Mouse (Mus musculus) embryonic facial prominence, embryonic 10.5 days (tissue): ENCODE results near the gene Sprn. TPM values are rescaled to one million over a fixed set of nuclear protein-coding genes. Genes with fewer than 3 reads are reported as not detected.
"Not testable (repeated sequence)": the region's sequence is repeated elsewhere in the genome, so short reads cannot be mapped to it uniquely, and the experiment has no call there.

ENCODE experiments used
- DNase-seq: peaks from one replicate; pipeline ENCODE4 v3.0.0-alpha.2; 2017; ENCODE audit warnings: low spot score
- H3K27ac ChIP-seq: fragments of 300-500 bp; sonication (generic); replicated peaks from 2 replicates; pipeline ENCODE4 v1.5.1; 2016; ENCODE audit warnings: mild to moderate bottlenecking
- H3K27me3 ChIP-seq: fragments of 300-500 bp; sonication (generic); replicated peaks from 2 replicates; pipeline ENCODE4 v1.6.1; 2016; ENCODE audit warnings: low read depth, mild to moderate bottlenecking; ENCODE audit not compliant: poor library complexity, severe bottlenecking
- H3K36me3 ChIP-seq: fragments of 300-500 bp; sonication (generic); replicated peaks from 2 replicates; pipeline ENCODE4 v1.6.1; 2016; ENCODE audit warnings: mild to moderate bottlenecking, moderate library complexity
- H3K4me1 ChIP-seq: fragments of 300-500 bp; sonication (generic); 2 replicates; pipeline ENCODE4 v1.6.1; 2016
- H3K4me3 ChIP-seq: fragments of 300-500 bp; sonication (generic); 2 replicates; pipeline ENCODE4 v1.5.1; 2016; ENCODE audit warnings: mild to moderate bottlenecking, moderate library complexity
- H3K9me3 ChIP-seq: fragments of 300-500 bp; sonication (generic); 2 replicates; pipeline ENCODE4 v1.6.1; 2016; ENCODE audit warnings: mild to moderate bottlenecking
- WGBS: fragments of 180-500 bp; shearing (Covaris S2); methylation state at CpG from one replicate; pipeline ENCODE4 v1.1.7; 2016; 5-methylcytosine and 5-hydroxymethylcytosine counted together
- polyA plus RNA-seq: library from polyadenylated mRNA; unstranded; fragments of >200 nt; fragmentation: Nextera tagmentation; extraction: Ambion mirVana; gene quantifications from 2 replicates; pipeline ENCODE4 v1.2.1, GENCODE M21; 2016

The Sprn gene
- polyA plus RNA-seq, 1 experiment from 2014 or later: 0.67 TPM

DNA sequence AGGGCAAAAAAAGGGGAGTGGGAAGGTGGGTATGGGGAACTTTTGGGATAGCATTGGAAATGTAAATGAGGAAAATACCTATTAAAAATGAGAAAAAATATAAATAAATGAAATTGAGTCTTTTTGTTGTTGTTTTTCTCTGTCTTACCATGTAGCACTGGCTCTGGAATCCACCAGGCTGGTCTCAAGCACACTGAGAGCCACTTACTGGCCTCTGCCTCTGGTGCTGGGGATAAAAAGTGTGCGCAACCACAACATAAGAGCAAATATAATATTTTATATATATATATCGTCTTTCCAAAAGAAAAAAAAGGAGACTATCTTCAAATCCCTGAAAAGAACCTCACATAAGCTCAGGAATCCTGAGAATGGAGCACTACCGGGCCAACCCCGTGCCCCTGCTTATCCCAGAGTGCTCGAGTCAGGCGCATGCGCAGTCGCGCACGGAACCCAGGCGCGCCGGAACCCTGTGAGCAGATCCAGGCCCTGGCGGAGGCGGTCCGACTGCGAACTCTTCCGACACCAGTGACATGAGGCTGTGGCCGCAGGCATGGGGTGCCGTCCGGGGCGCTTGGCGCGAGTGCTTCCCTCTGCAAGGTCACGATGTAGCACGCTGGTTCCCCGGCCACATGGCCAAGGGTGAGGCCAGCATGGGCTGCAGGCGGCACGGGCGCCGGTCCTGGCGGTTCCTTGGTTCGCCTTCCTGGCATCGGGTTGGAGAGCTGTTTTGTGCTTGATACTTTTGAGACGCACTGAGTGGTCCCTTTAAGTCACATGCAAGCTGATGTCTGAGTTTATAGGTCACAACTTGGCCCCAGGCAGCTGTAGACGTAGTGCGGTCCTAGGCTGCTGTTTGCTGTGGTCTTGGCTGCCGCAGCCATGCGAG, 17.3 kb downstream of the Sprn start, which contains the start of gene Mtg1:
Gene Mtg1, plus strand, starts transcription at position 430 of the 886 bp plus-strand sequence.
- peak; percentile 96 for DNase-seq
- 2% methylated on average over 39 of the region's 39 CpGs for WGBS
- Histone ChIP-seq H3K9me3 (no peaks in the 10 kb centered on the region), H3K27ac (peak within 1 kb of the TSS; percentile 93), H3K36me3 (peaks cover 10% of the 10 kb centered on the region; the same call in 1 of the 2 replicates), H3K4me1 (peaks cover 6% of the 10 kb centered on the region), H3K27me3 (no peaks in the 10 kb centered on the region), H3K4me3 (peak within 1 kb of the TSS; percentile 93)

- Histone ChIP-seq H3K4me1 (peaks cover 6% of the 10 kb centered on the region), H3K9me3 (no peaks in the 10 kb centered on the region), H3K27me3 (no peaks in the 10 kb centered on the region), H3K36me3 (peaks cover 22% of the 10 kb centered on the region), H3K27ac (no peak overlapping the region), H3K4me3 (no peak overlapping the region)
- WGBS: 85% methylated on average over 5 of the region's 5 CpGs
- no peak for DNase-seq
Measured at GRCm38 (mm10) chr7:140135106-140135770, 19.4 kb downstream of the Sprn start.

GRCm38 (mm10) chr7:140134033-140134432, 20.6 kb downstream of the Sprn start:
- not testable (repeated sequence) for H3K4me3 ChIP-seq, H3K27ac ChIP-seq, DNase-seq, H3K27me3 ChIP-seq, H3K9me3 ChIP-seq, H3K4me1 ChIP-seq
- H3K36me3 ChIP-seq: peaks cover 34% of the 10 kb centered on the region
- whole genome bisulfite sequencing: 93% methylated on average over 7 of the region's 7 CpGs

- H3K36me3 ChIP-seq: peaks cover 34% of the 10 kb centered on the region
- H3K27me3 ChIP-seq, H3K4me3 ChIP-seq, H3K4me1 ChIP-seq, H3K27ac ChIP-seq, DNase-seq, H3K9me3 ChIP-seq: not testable (repeated sequence)
- WGBS: 91% methylated on average over 7 of the region's 7 CpGs
Measured at GRCm38 (mm10) chr7:140132184-140132583, 22.5 kb downstream of the Sprn start.

DNA sequence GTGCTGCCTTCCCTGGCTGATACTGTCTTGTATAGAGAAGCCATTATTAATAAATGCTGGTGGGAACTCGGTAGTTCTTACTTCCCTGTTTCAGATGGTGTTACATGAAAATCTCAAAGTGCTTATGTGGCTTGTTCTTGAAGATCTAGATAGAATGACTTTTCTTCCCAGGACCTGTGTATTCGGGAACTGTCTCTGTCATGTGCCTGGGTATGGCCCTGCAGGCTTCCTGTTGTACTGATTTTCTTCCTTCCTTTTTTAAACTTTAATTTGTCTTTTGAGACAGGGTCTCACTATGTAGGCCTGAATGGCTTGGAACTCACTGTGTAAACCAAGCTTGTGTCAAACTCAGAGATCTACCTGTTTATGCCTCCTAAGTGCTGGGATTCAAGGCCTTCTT, 26.8 kb downstream of the Sprn start:
- H3K27ac ChIP-seq: no peak overlapping the region
- 86% methylated on average over 2 of the region's 2 CpGs for WGBS
- peaks cover 18% of the 10 kb centered on the region for H3K4me1 ChIP-seq
- H3K9me3 ChIP-seq: no peaks in the 10 kb centered on the region
- no peaks in the 10 kb centered on the region for H3K27me3 ChIP-seq
- no peak overlapping the region for H3K4me3 ChIP-seq
- no peak for DNase-seq
- H3K36me3 ChIP-seq: peaks cover 25% of the 10 kb centered on the region

GRCm38 (mm10) chr7:140126934-140127333, 27.7 kb downstream of the Sprn start:
- 84% methylated on average over 3 of the region's 3 CpGs for WGBS
- H3K4me3 ChIP-seq: peak overlapping the region; percentile 17; the same call in 1 of the 2 replicates
- DNase-seq: no peak
- H3K27me3 ChIP-seq: no peaks in the 10 kb centered on the region
- no peaks in the 10 kb centered on the region for H3K9me3 ChIP-seq
- H3K36me3 ChIP-seq: peaks cover 25% of the 10 kb centered on the region
- no peak overlapping the region for H3K27ac ChIP-seq
- peaks cover 18% of the 10 kb centered on the region for H3K4me1 ChIP-seq

- no peak for DNase-seq
- peaks cover 20% of the 10 kb centered on the region for H3K36me3 ChIP-seq
- H3K4me3 ChIP-seq: peak overlapping the region; percentile 67
- H3K9me3 ChIP-seq: no peaks in the 10 kb centered on the region
- H3K27ac ChIP-seq: peak overlapping the region; percentile 85
- 6% methylated on average over 5 of the region's 5 CpGs for WGBS
- H3K27me3 ChIP-seq: no peaks in the 10 kb centered on the region
- H3K4me1 ChIP-seq: peaks cover 18% of the 10 kb centered on the region
Measured at GRCm38 (mm10) chr7:140126022-140126350, 28.7 kb downstream of the Sprn start.

- DNase-seq: peak; percentile 96
- Histone ChIP-seq H3K4me1 (peaks cover 18% of the 10 kb centered on the region), H3K4me3 (peak overlapping the region; percentile 67), H3K27me3 (no peaks in the 10 kb centered on the region), H3K36me3 (peaks cover 14% of the 10 kb centered on the region), H3K9me3 (no peaks in the 10 kb centered on the region), H3K27ac (peak overlapping the region; percentile 85)
- 1% methylated on average over 40 of the region's 40 CpGs for WGBS
Measured at GRCm38 (mm10) chr7:140125278-140126021, 29.2 kb downstream of the Sprn start.

GRCm38 (mm10) chr7:140124382-140124781, 30.3 kb downstream of the Sprn start:
- DNase-seq: no peak
- Histone ChIP-seq H3K4me3 (no peak overlapping the region), H3K4me1 (peaks cover 18% of the 10 kb centered on the region), H3K27me3 (no peaks in the 10 kb centered on the region), H3K36me3 (peaks cover 4% of the 10 kb centered on the region), H3K9me3 (no peaks in the 10 kb centered on the region), H3K27ac (no peak overlapping the region)
- WGBS: 97% methylated on average over 1 of the region's 1 CpGs

DNA sequence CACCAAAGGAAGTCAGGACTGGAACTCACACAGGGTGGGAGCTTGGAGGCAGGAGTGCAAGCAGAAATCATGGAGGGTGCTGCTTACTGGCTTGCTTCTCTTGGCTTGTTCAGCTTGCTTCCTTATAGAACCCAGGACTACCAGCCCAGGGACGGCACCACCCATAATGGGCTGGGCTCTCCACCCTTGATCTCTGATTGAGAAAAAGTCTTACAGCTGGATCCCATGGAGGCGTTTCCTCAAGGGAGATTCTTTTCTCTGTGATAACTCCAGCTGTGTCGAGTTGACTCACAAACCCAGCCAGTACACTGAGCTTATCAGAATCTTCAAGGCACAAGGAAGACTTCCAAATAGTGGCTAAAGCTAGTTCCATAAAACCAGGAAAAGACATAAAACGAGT, 31.9 kb downstream of the Sprn start:
- Histone ChIP-seq H3K4me1 (peaks cover 18% of the 10 kb centered on the region), H3K4me3 (no peak overlapping the region), H3K27ac (no peak overlapping the region), H3K27me3 (no peaks in the 10 kb centered on the region), H3K36me3 (no peaks in the 10 kb centered on the region), H3K9me3 (no peaks in the 10 kb centered on the region)
- 46% methylated on average over 4 of the region's 4 CpGs for WGBS
- no peak for DNase-seq

DNA sequence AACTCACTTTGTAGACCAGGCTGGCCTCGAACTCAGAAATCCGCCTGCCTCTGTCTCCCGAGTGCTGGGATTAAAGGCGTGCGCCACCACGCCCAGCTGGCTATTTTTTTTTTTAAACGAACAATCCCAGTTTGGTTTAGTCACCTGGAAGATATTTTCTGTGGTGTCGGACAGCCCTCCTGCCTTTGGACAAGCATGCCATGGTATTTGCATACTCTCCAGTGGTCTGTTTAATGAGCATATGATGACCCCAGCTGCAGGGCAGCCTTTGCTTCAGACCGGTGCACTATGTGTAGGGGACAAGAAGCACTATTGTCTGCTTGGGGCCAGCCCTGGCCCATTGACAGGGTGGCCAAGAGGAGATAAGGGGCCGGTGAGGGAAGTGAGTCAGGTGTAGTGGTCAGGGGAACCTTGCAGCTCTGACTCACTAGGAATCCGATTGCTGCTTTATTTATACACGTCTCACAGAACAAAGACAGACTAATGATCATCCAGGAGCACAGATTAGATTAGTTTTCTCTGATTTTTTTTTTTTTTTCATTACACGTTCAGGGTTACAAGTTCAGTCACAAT, 33.3 kb downstream of the Sprn start:
- H3K4me3 ChIP-seq: no peak overlapping the region
- H3K4me1 ChIP-seq: peaks cover 11% of the 10 kb centered on the region
- no peaks in the 10 kb centered on the region for H3K27me3 ChIP-seq
- no peak for DNase-seq
- no peak overlapping the region for H3K27ac ChIP-seq
- WGBS: 75% methylated on average over 13 of the region's 13 CpGs
- H3K36me3 ChIP-seq: no peaks in the 10 kb centered on the region
- H3K9me3 ChIP-seq: no peaks in the 10 kb centered on the region

GRCm38 (mm10) chr7:140120484-140120883, 34.2 kb downstream of the Sprn start:
- WGBS: 81% methylated on average over 2 of the region's 2 CpGs
- H3K4me3 ChIP-seq: no peak overlapping the region
- H3K27me3 ChIP-seq: no peaks in the 10 kb centered on the region
- DNase-seq: no peak
- no peaks in the 10 kb centered on the region for H3K36me3 ChIP-seq
- no peaks in the 10 kb centered on the region for H3K9me3 ChIP-seq
- H3K4me1 ChIP-seq: peaks cover 10% of the 10 kb centered on the region
- H3K27ac ChIP-seq: no peak overlapping the region
